Mouse (Mus musculus) intestine, postnatal 0 days (tissue): Measurements from ENCODE around the gene Unc5c. TPM values are rescaled to one million over a fixed set of nuclear protein-coding genes. Genes with fewer than 3 reads are reported as not detected.
A peak's percentile ranks its signal among the peaks of the same experiment; 100 is the strongest.

Experiments used
- ATAC-seq: fragments of 200-750 bp; cut with Nextera tagmentation; 2 replicates; pipeline ENCODE4 v1.8.0; 2017; ENCODE audit warnings: mild to moderate bottlenecking, moderate TSS enrichment, moderate library complexity
- H3K27ac ChIP-seq: fragments of 300-500 bp; sonication (generic); 2 replicates; pipeline ENCODE4 v1.5.1; 2014; ENCODE audit warnings: mild to moderate bottlenecking, low read depth, low read length, moderate library complexity
- H3K27me3 ChIP-seq: fragments of 300-500 bp; sonication (generic); replicated peaks from 2 replicates; pipeline ENCODE4 v1.6.1; 2014; ENCODE audit warnings: low read length, mixed read lengths; ENCODE audit not compliant: control insufficient read depth, insufficient read depth
- H3K36me3 ChIP-seq: fragments of 300-500 bp; sonication (generic); 2 replicates; pipeline ENCODE4 v1.6.1; 2014; ENCODE audit warnings: mild to moderate bottlenecking, moderate library complexity; ENCODE audit not compliant: control insufficient read depth, insufficient read depth
- H3K4me1 ChIP-seq: fragments of 300-500 bp; sonication (generic); replicated peaks from 2 replicates; pipeline ENCODE4 v1.6.1; 2014; ENCODE audit warnings: antibody characterized with exemption, low read length, mixed read lengths; ENCODE audit not compliant: control insufficient read depth, insufficient read depth
- H3K4me2 ChIP-seq: fragments of 300-500 bp; sonication (generic); replicated peaks from 2 replicates; pipeline ENCODE4 v1.6.1; 2014; ENCODE audit warnings: low read depth, mild to moderate bottlenecking, moderate library complexity
- H3K4me3 ChIP-seq: fragments of 300-500 bp; sonication (generic); 2 replicates; pipeline ENCODE4 v1.5.1; 2014; ENCODE audit warnings: low read depth, low read length
- H3K9ac ChIP-seq: fragments of 300-500 bp; sonication (generic); 2 replicates; pipeline ENCODE4 v1.6.1; 2014; ENCODE audit warnings: mild to moderate bottlenecking, low read depth, low read length
- H3K9me3 ChIP-seq: fragments of 300-500 bp; sonication (generic); 2 replicates; pipeline ENCODE4 v1.6.1; 2016; ENCODE audit warnings: mixed run types; ENCODE audit not compliant: control insufficient read depth
- CTCF ChIP-seq: sonication (generic); IDR thresholded peaks from 2 replicates; pipeline ENCODE4 v1.5.1; 2016; ENCODE audit warnings: low read depth, mild to moderate bottlenecking, control low read depth, antibody characterized with exemption, moderate library complexity
- WGBS: fragments of 180-500 bp; shearing (Covaris S2); extraction: QIAGEN DNeasy Blood & Tissue Kit; methylation state at CpG from one replicate; pipeline ENCODE4 v1.1.7; 2014; 5-methylcytosine and 5-hydroxymethylcytosine counted together
- polyA plus RNA-seq: library from polyadenylated mRNA; unstranded; fragments of >200 nt; fragmentation: Nextera tagmentation; extraction: Ambion mirVana; gene quantifications from 2 replicates; pipeline ENCODE4 v1.2.1, GENCODE M21; 2015

Gene Unc5c
- polyA plus RNA-seq, 1 experiment from 2014 or later = 2.1 TPM

- TF ChIP-seq CTCF = no peak
- H3K36me3 ChIP-seq = no peaks in the 10 kb centered on the region
- no peak overlapping the region for H3K4me2 ChIP-seq
- no peak overlapping the region for H3K4me3 ChIP-seq
- H3K9ac ChIP-seq = no peak overlapping the region
- no peak overlapping the region for H3K27ac ChIP-seq
- H3K27me3 ChIP-seq = no peaks in the 10 kb centered on the region
- H3K9me3 ChIP-seq = no peaks in the 10 kb centered on the region
- no peak for ATAC-seq
- whole genome bisulfite sequencing = 89% methylated on average over 1 of the region's 1 CpGs
- H3K4me1 ChIP-seq = no peaks in the 10 kb centered on the region
Observed at GRCm38 (mm10) chr3:141814776-141815175, 349.8 kb downstream of the Unc5c start.

DNA sequence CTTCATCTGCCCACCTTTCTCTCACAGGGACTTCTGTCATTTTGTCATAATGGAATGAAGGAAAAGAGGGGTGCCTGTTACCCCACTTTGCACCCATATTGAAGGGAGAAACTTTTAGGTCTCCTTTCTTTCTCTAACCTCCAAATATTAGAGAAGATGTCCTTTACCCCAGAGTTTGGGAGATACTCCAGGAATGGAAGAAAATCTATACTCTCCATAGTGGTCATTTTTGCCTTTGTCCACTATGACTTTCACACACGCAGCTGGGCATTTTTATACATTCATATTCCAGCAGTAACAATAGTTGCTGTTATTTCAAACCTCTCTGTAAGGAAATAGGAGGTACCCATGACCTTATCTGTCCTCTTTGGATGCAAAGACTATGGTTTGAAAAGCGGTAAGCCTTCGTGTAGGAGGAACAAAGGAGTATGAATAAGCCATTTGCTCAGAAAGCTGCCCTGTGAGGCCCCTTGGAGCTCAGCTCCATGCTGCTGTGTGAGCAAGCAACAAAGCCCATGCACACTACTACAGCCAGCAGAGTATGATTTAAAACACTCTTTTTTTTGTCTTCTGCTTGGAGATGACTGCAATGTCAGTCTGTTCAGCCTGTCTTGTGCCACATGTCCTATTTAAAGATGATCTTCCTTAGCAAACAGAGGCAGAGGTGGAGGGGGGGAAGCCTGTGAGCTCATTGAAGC is 353.7 kb downstream of the Unc5c start:
- 64% methylated on average over 3 of the region's 3 CpGs for WGBS

GRCm38 (mm10) chr3:141819331-141819941 is 354.4 kb downstream of the Unc5c start:
- Histone ChIP-seq H3K9ac (no peak overlapping the region), H3K4me2 (no peak overlapping the region), H3K27ac (no peak overlapping the region), H3K4me3 (no peak overlapping the region), H3K27me3 (no peaks in the 10 kb centered on the region), H3K9me3 (no peaks in the 10 kb centered on the region), H3K4me1 (no peaks in the 10 kb centered on the region), H3K36me3 (no peaks in the 10 kb centered on the region)
- ATAC-seq = no peak
- no peak for TF ChIP-seq CTCF
- 44% methylated on average over 13 of the region's 13 CpGs for WGBS

More for the DNA sequence above, 353.7 kb downstream of the Unc5c start:
- no peaks in the 10 kb centered on the region for H3K27me3 ChIP-seq
- ATAC-seq = no peak
- no peak overlapping the region for H3K27ac ChIP-seq
- H3K36me3 ChIP-seq = no peaks in the 10 kb centered on the region
- H3K4me2 ChIP-seq = no peak overlapping the region
- H3K4me3 ChIP-seq = no peak overlapping the region
- no peak overlapping the region for H3K9ac ChIP-seq
- no peaks in the 10 kb centered on the region for H3K9me3 ChIP-seq
- no peak for TF ChIP-seq CTCF
- no peaks in the 10 kb centered on the region for H3K4me1 ChIP-seq

DNA sequence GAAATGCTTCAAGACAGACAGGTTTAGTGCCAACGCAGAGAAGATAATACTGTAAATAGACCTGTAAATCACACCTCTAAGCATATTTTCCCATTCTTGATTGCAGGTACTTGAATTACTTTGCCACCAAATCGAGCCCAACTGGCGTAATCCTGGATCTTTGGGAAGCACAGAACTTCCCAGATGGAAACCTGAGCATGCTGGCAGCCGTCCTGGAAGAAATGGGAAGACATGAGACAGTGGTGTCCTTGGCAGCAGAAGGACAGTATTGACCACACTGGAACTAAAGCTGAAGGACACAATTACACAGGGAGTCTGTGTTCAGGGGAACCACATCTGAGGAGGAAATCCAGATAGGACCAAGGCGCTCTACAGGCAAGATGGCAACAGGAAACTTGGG is 363.3 kb downstream of the Unc5c start:
- H3K4me2 ChIP-seq = no peak overlapping the region
- TF ChIP-seq CTCF = no peak
- no peak overlapping the region for H3K27ac ChIP-seq
- H3K27me3 ChIP-seq = no peaks in the 10 kb centered on the region
- ATAC-seq = no peak
- 80% methylated on average over 5 of the region's 5 CpGs for WGBS
- H3K36me3 ChIP-seq = no peaks in the 10 kb centered on the region
- H3K4me3 ChIP-seq = no peak overlapping the region
- no peaks in the 10 kb centered on the region for H3K9me3 ChIP-seq
- no peaks in the 10 kb centered on the region for H3K4me1 ChIP-seq
- no peak overlapping the region for H3K9ac ChIP-seq

- Histone ChIP-seq H3K4me2 (no peak overlapping the region), H3K36me3 (no peaks in the 10 kb centered on the region), H3K9ac (no peak overlapping the region), H3K27me3 (no peaks in the 10 kb centered on the region), H3K4me3 (no peak overlapping the region), H3K27ac (no peak overlapping the region), H3K9me3 (no peaks in the 10 kb centered on the region), H3K4me1 (no peaks in the 10 kb centered on the region)
- peak; percentile 86 for TF ChIP-seq CTCF
- WGBS = 21% methylated on average over 3 of the region's 3 CpGs
- ATAC-seq = no peak
Observed at GRCm38 (mm10) chr3:141831135-141831534, 366.1 kb downstream of the Unc5c start.

- H3K4me3 ChIP-seq = no peak overlapping the region
- ATAC-seq = no peak
- TF ChIP-seq CTCF = peak; percentile 84
- H3K36me3 ChIP-seq = no peaks in the 10 kb centered on the region
- no peak overlapping the region for H3K4me2 ChIP-seq
- H3K9ac ChIP-seq = no peak overlapping the region
- H3K4me1 ChIP-seq = no peaks in the 10 kb centered on the region
- no peaks in the 10 kb centered on the region for H3K9me3 ChIP-seq
- WGBS = 46% methylated on average over 7 of the region's 7 CpGs
- no peak overlapping the region for H3K27ac ChIP-seq
- H3K27me3 ChIP-seq = no peaks in the 10 kb centered on the region
Observed at GRCm38 (mm10) chr3:141838864-141839263, 373.8 kb downstream of the Unc5c start.
